Mouse (Mus musculus) stomach, embryonic 15.5 days (tissue): ENCODE measurements around the gene Chrng. TPM values are rescaled to one million over a fixed set of nuclear protein-coding genes. Genes with fewer than 3 reads are reported as not detected.

ENCODE experiments used
- ATAC-seq: fragments of 200-750 bp; cut with Nextera tagmentation; 2 replicates; pipeline ENCODE4 v1.8.0; 2017; ENCODE audit warnings: low read depth, moderate number of reproducible peaks, moderate TSS enrichment; ENCODE audit not compliant: insufficient read depth, low FRiP score
- H3K27ac ChIP-seq: fragments of 300-500 bp; sonication (generic); 2 replicates; pipeline ENCODE4 v1.5.1; 2015; ENCODE audit warnings: mild to moderate bottlenecking, inconsistent platforms
- H3K27me3 ChIP-seq: fragments of 300-500 bp; sonication (generic); replicated peaks from 2 replicates; pipeline ENCODE4 v1.6.1; 2015; ENCODE audit warnings: inconsistent platforms
- H3K36me3 ChIP-seq: fragments of 300-500 bp; sonication (generic); 2 replicates; pipeline ENCODE4 v1.6.1; 2015; ENCODE audit warnings: inconsistent platforms
- H3K4me1 ChIP-seq: fragments of 300-500 bp; sonication (generic); 2 replicates; pipeline ENCODE4 v1.6.1; 2015; ENCODE audit warnings: inconsistent platforms
- H3K4me2 ChIP-seq: fragments of 300-500 bp; sonication (generic); 2 replicates; pipeline ENCODE4 v1.6.1; 2015; ENCODE audit warnings: mild to moderate bottlenecking, inconsistent platforms
- H3K4me3 ChIP-seq: fragments of 300-500 bp; sonication (generic); replicated peaks from 2 replicates; pipeline ENCODE4 v1.5.1; 2015; ENCODE audit warnings: inconsistent platforms
- H3K9ac ChIP-seq: fragments of 300-500 bp; sonication (generic); 2 replicates; pipeline ENCODE4 v1.6.1; 2015; ENCODE audit warnings: inconsistent platforms
- H3K9me3 ChIP-seq: fragments of 300-500 bp; sonication (generic); 2 replicates; pipeline ENCODE4 v1.6.1; 2016; ENCODE audit warnings: inconsistent platforms
- WGBS: fragments of 180-500 bp; shearing (Covaris S2); methylation state at CpG from one replicate; pipeline ENCODE4 v1.1.7; 2015; 5-methylcytosine and 5-hydroxymethylcytosine counted together
- polyA plus RNA-seq: library from polyadenylated mRNA; unstranded; fragments of >200 nt; fragmentation: Nextera tagmentation; extraction: Ambion mirVana; gene quantifications from 2 replicates; pipeline ENCODE4 v1.2.1, GENCODE M21; 2015

The Chrng gene
- polyA plus RNA-seq, 1 experiment from 2014 or later = 0.14 TPM

DNA sequence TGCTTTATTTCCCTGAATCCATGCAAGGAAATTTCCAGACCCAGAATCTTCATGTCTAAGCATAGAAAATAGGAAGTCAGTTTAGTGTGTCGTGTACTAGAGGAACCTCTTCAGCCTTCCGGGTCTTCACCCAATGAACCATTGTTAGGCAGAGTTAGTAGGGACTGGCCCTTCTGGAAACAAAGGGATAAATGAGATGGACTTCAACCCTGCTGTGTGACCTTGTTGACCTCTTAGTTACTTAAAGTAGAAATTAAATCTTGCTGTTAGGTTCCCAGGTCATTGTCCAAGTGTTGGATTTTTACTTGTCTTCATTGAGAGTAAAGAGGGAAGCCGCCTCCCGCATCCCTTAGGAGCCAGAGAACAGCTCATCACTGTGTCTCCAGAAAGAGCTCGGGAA is 26.1 kb downstream of the Chrng start:
- ATAC-seq = no peak
- H3K27me3 ChIP-seq = no peaks in the 10 kb centered on the region
- H3K27ac ChIP-seq = no peak overlapping the region
- no peak overlapping the region for H3K4me3 ChIP-seq
- peaks cover 35% of the 10 kb centered on the region for H3K36me3 ChIP-seq
- H3K9ac ChIP-seq = no peak overlapping the region
- no peaks in the 10 kb centered on the region for H3K4me1 ChIP-seq
- no peaks in the 10 kb centered on the region for H3K9me3 ChIP-seq
- 84% methylated on average over 5 of the region's 5 CpGs for WGBS
- H3K4me2 ChIP-seq = no peak overlapping the region

DNA sequence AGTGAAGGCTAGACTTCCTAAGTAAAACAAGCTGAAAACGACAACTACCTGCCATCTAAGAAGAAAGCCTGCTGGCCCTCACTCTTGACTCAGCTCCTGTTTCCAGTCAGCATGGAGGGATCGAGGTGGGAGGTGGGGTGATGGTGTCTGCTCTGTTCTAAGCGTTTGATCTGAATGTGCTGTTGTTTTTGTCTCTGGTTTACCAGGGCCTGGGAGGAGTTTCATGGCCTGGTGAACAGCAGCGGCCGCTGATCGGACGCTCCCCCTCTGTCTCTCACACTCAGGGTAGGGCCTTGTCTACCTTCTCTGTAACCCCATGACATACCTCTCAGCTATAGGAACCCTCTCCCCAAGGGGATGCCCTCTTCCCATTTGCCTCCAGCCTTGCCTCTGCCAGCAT is 27.7 kb downstream of the Chrng start:
- peaks cover 21% of the 10 kb centered on the region for H3K36me3 ChIP-seq
- no peak overlapping the region for H3K9ac ChIP-seq
- H3K4me1 ChIP-seq = no peaks in the 10 kb centered on the region
- WGBS = 84% methylated on average over 7 of the region's 7 CpGs
- no peak overlapping the region for H3K4me3 ChIP-seq
- no peak for ATAC-seq
- H3K27ac ChIP-seq = no peak overlapping the region
- H3K27me3 ChIP-seq = no peaks in the 10 kb centered on the region
- H3K9me3 ChIP-seq = no peaks in the 10 kb centered on the region
- H3K4me2 ChIP-seq = no peak overlapping the region

DNA sequence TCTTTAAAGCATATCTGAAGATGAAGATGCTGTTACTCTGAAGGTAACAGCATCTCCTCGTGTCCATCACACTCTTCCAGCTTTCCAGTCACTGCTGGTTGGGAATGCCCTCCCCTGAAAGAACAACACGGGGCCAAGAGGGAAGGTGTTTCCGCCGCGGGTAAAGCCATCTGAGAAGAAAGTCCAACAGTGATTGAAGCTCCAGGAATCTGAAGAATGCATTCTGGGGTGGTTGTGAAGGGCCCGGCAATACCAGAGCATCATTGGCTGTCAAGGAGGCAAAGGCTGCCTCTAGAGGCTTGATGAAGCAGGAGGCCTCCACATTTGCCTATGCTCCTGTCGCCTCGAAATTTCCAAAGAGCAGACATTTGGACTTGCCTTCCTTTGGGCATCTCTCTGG is 34.6 kb downstream of the Chrng start:
- Histone ChIP-seq H3K9me3 (no peaks in the 10 kb centered on the region), H3K4me1 (no peaks in the 10 kb centered on the region), H3K9ac (no peak overlapping the region), H3K4me2 (no peak overlapping the region), H3K27ac (no peak overlapping the region), H3K4me3 (no peak overlapping the region), H3K36me3 (peaks cover 9% of the 10 kb centered on the region), H3K27me3 (no peaks in the 10 kb centered on the region)
- WGBS = 55% methylated on average over 8 of the region's 8 CpGs
- ATAC-seq = no peak

DNA sequence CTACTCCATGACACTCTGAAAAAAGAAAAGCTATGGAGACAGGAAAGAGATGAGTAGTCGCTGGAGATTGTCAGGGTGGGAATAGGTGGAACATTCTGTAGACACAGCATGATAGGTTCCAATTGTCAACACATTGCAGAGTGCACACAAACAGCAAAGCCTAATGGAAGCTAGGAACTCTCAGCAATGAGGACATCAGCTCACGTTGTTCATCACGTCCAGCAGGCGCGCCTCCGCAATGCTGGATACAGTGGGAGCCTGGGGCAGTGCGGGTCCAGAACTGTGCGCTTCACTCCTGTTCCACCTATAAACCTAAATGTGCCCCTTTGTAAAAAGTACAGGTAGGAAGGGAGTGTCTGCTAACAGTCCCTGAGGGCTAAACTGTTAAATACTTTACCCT is 38.6 kb downstream of the Chrng start:
- Histone ChIP-seq H3K4me1 (no peaks in the 10 kb centered on the region; the same call in 1 of the 2 replicates), H3K27me3 (no peaks in the 10 kb centered on the region), H3K4me2 (no peak overlapping the region), H3K4me3 (no peak overlapping the region), H3K36me3 (peaks cover 5% of the 10 kb centered on the region), H3K27ac (no peak overlapping the region), H3K9ac (no peak overlapping the region), H3K9me3 (no peaks in the 10 kb centered on the region)
- WGBS = 90% methylated on average over 8 of the region's 8 CpGs
- ATAC-seq = no peak

DNA sequence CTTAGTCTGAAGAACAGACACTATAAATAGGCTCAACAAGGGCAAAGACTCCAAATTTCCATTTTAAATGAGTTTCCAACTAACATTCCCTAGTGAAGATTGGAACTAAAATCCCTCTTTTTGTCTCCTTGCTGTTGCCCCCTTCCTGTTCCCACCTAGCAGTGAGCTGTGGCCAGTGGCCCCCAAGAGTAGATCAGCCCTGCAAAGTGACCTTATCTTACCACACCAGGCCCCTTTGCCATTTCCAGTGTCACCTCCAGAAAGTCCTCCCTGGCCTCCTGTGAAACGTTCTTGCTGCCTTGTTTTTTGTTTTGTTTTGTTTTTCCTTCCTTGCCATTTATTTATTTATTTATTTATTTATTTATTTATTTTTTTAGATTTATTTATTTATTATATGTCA is 41.0 kb downstream of the Chrng start:
- no peak for ATAC-seq
- no peaks in the 10 kb centered on the region for H3K27me3 ChIP-seq
- H3K9ac ChIP-seq = no peak overlapping the region
- H3K9me3 ChIP-seq = no peaks in the 10 kb centered on the region
- no peak overlapping the region for H3K4me2 ChIP-seq
- H3K4me1 ChIP-seq = no peaks in the 10 kb centered on the region; the same call in 1 of the 2 replicates
- H3K27ac ChIP-seq = no peak overlapping the region
- WGBS = 18% methylated on average over 1 of the region's 1 CpGs
- no peak overlapping the region for H3K4me3 ChIP-seq
- no peaks in the 10 kb centered on the region for H3K36me3 ChIP-seq

DNA sequence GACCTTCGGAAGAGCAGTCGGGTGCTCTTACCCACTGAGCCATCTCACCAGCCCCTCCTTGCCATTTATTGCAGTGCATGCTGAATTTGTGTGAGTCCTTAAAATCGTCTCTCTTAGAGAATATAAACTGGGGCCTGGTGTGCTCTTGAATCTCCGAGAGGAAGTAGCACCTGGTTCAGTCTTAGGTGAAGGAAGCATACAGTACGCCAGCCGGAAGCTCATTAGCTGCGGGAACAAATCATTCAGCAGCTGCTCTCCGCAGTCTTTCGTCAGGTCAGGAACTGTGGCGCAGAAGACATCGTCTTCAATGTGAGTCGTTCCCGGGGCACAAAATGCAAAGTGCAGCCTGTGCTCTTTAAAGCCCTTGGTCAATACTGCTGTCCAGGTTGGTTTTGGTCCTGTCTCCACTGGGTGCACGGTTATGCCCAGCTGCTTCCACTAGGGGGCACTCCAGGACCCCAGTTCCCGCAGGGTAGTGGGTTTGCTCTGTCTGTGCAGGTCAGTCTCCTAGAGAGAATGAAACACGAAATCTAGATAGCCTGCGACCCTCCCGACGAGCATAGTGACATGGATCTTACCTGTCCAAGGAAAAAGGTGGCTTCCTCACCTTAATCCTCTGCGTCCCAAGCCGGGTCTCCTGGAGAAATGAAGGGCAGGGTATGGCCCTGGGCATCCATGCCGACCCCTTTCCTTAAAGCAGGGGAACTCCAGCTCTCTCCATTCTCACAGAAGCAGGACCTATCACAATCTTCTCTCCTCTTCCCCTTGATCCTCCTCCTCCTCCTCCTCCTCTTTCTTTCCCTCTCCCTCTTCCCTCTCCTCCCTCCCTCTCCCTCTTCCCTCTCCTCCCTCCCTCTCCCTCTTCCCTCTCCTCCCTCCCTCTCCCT is 41.7 kb downstream of the Chrng start:
- Histone ChIP-seq H3K27me3 (no peaks in the 10 kb centered on the region), H3K4me3 (no peak overlapping the region), H3K27ac (no peak overlapping the region), H3K9ac (no peak overlapping the region), H3K9me3 (no peaks in the 10 kb centered on the region), H3K36me3 (no peaks in the 10 kb centered on the region), H3K4me2 (peak overlapping the region; percentile 36), H3K4me1 (no peaks in the 10 kb centered on the region; the same call in 1 of the 2 replicates)
- ATAC-seq = peak; percentile 82; the same call in 1 of the 2 replicates
- WGBS = 23% methylated on average over 22 of the region's 22 CpGs

DNA sequence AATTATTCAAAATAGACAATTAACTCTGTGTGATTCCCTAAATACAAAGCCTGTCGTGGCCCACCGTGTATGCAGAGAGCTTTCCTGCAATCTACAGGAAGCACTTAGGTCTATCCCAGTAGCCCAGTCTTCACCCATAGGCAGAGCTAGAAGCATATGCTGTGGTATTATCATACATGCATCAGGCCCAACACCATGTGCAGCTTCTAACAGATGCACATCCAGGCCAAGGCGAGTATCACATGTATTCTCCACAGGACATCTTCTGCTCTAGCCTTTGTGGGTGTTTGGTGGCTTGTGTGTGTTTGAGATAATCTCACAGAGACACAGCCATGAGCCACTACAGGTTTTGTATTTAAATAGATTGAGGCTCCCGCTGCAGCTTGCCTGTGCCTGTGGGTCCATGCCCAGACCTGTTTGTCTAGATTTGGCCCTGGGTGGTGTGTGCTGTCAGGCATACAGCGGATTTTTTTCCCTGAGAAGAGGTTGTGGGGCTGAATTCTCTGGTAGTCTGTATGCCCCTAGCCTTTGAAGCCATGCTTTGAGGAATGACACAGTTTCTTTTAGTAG is 47.7 kb downstream of the Chrng start:
- no peaks in the 10 kb centered on the region for H3K9me3 ChIP-seq
- H3K4me1 ChIP-seq = no peaks in the 10 kb centered on the region
- no peaks in the 10 kb centered on the region for H3K36me3 ChIP-seq
- no peak overlapping the region for H3K27ac ChIP-seq
- no peaks in the 10 kb centered on the region; the same call in 1 of the 2 replicates for H3K27me3 ChIP-seq
- WGBS = 53% methylated on average over 5 of the region's 5 CpGs
- H3K4me3 ChIP-seq = no peak overlapping the region
- ATAC-seq = no peak
- no peak overlapping the region for H3K4me2 ChIP-seq
- H3K9ac ChIP-seq = no peak overlapping the region

DNA sequence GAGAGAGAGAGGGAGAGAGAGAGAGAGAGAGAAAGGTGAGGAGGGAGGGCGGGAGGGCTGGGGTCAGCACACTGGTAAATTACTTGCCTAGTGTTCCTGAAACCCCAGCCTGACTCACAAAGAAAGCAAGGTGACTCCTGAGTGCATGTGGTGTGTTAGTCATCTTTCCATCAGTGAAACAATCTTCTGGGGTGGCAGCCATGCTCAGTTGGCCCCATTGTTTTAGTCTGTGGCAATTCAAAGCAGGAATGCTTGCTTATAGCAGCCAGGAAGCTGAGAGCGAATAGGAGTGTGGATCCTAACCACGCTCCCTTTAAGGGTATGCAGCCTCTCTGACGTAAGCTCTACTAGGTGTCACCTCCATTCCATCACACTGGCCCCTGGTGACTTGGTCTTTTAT is 50.7 kb downstream of the Chrng start:
- H3K27ac ChIP-seq = no peak overlapping the region
- no peaks in the 10 kb centered on the region for H3K36me3 ChIP-seq
- no peak for ATAC-seq
- H3K9ac ChIP-seq = no peak overlapping the region
- WGBS = 61% methylated on average over 4 of the region's 4 CpGs
- no peak overlapping the region for H3K4me2 ChIP-seq
- peaks cover 10% of the 10 kb centered on the region for H3K27me3 ChIP-seq
- no peak overlapping the region for H3K4me3 ChIP-seq
- H3K9me3 ChIP-seq = no peaks in the 10 kb centered on the region
- H3K4me1 ChIP-seq = no peaks in the 10 kb centered on the region

DNA sequence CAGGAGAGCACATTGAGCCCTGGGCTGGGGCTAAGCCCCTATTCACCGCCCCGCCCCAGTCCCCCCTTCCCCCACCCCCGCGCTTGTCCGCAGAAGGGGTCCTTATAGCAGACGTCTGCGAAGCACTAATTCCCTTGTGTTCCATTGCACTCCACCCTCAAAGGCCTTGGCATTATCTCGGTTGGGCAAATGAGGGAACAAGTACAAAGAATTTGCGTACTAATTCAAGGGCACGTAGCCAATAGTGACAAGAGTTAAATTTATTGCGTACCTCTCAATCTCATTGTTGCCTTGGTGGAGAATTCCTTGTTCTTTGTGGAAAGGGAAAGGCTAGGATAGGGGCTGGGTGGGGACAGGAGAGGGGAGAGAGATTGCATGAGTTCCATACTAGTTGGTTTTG is 53.2 kb downstream of the Chrng start:
- H3K9me3 ChIP-seq = no peaks in the 10 kb centered on the region
- ATAC-seq = no peak
- H3K27ac ChIP-seq = no peak overlapping the region
- H3K27me3 ChIP-seq = peaks cover 24% of the 10 kb centered on the region
- H3K4me1 ChIP-seq = no peaks in the 10 kb centered on the region
- H3K36me3 ChIP-seq = no peaks in the 10 kb centered on the region
- 17% methylated on average over 11 of the region's 11 CpGs for WGBS
- H3K4me3 ChIP-seq = no peak overlapping the region
- no peak overlapping the region for H3K4me2 ChIP-seq
- no peak overlapping the region for H3K9ac ChIP-seq

DNA sequence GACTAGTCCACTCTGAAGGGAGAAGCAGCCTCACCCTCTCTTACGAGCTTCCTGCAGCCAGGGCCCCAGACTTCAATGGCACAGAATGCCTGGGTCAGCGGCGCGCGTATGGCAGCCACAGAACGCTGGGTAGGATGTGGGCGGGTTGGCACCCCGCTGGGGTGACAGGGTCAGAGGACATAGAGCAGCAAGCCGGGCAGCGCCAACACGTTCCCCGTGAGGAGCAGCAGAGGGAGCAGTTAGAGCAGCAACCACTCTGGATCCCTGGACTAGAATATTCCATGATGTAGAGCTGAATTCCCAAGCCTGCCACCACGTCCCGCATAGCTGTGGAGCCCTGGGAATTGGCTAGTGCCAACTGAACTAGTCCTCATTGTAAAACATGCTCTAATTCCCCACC is 54.0 kb downstream of the Chrng start:
- Histone ChIP-seq H3K27ac (no peak overlapping the region), H3K9ac (no peak overlapping the region), H3K36me3 (no peaks in the 10 kb centered on the region), H3K4me3 (no peak overlapping the region), H3K27me3 (peaks cover 32% of the 10 kb centered on the region), H3K9me3 (no peaks in the 10 kb centered on the region), H3K4me1 (no peaks in the 10 kb centered on the region), H3K4me2 (no peak overlapping the region)
- WGBS = 12% methylated on average over 14 of the region's 14 CpGs
- ATAC-seq = no peak

DNA sequence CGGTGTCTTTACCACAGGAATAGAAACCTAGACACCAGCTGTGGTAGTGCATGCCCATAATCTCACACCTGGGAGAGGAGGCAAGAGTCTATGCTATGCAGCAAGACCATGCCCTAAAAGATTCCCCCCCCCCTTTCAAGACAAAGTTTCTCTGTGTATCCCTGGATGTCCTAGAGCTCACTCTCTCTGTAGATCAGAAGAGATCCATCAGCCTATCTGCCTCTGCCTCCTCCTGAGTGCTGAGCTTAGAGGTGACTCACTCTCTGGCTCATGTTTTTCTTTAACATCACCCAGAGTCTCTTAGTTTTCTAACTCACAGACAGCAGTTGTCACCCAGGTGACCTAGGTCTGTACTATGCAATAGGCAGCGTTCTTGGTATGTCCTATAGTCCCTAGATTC is 54.9 kb downstream of the Chrng start:
- no peak overlapping the region for H3K27ac ChIP-seq
- no peak overlapping the region for H3K4me3 ChIP-seq
- H3K9ac ChIP-seq = no peak overlapping the region
- no peak overlapping the region for H3K4me2 ChIP-seq
- no peaks in the 10 kb centered on the region for H3K36me3 ChIP-seq
- H3K9me3 ChIP-seq = no peaks in the 10 kb centered on the region
- ATAC-seq = no peak
- WGBS = 71% methylated on average over 2 of the region's 2 CpGs
- H3K4me1 ChIP-seq = peaks cover 6% of the 10 kb centered on the region
- peaks cover 40% of the 10 kb centered on the region for H3K27me3 ChIP-seq
